In genomic region chr6:134793911-134794520, GRCm38 (mm10) we compare ENCODE assay signal across 8 mouse cellular contexts. TPM values are rescaled to one million over a fixed set of nuclear protein-coding genes. Genes with fewer than 3 reads are reported as not detected.
DNase-seq lines count a peak whose midpoint lies in the region; ATAC-seq lines count a peak whose summit lies in the region.

No protein-coding gene starts in this region.

- peak; percentile 79 for DNase-seq in adrenal gland, adult 8-10 months
- peak; percentile 69 for DNase-seq in embryo, embryonic 11.5 days (ENCODE audit: low read depth, low spot score)
- DNase-seq in gastrocnemius, postnatal 25 days: peak; percentile 72
- DNase-seq in intestine, embryonic 14.5 days (ENCODE audit: low spot score): peak; percentile 92
- DNase-seq in left cerebral cortex, postnatal 36 days (ENCODE audit: low spot score in 2 of 2): peak; percentile 66 to 70
- peak; percentile 86 for DNase-seq in midbrain, embryonic 10.5 days (ENCODE audit: low spot score)
- DNase-seq in right cerebral cortex, postnatal 4 days: peak; percentile 80
- DNase-seq in yolk sac, embryonic 10.5 days (ENCODE audit: low spot score): peak; percentile 79

- peak overlapping the region; percentile 26 for H3K4me2 ChIP-seq in intestine, embryonic 14.5 days (ENCODE audit: low read length)

- no peaks in the 10 kb centered on the region for H3K36me3 ChIP-seq in intestine, embryonic 14.5 days (ENCODE audit: control insufficient read depth, insufficient read depth, low read length)
- H3K36me3 ChIP-seq in midbrain, embryonic 10.5 days: no peaks in the 10 kb centered on the region

- WGBS in intestine, embryonic 14.5 days: 19% methylated on average over 21 of the region's 21 CpGs
- 16% methylated on average over 21 of the region's 21 CpGs for WGBS in midbrain, embryonic 10.5 days

- H3K27me3 ChIP-seq in intestine, embryonic 14.5 days (replicated peaks; ENCODE audit: control insufficient read depth, insufficient read depth, low read length): no peaks in the 10 kb centered on the region
- peaks cover 15% of the 10 kb centered on the region for H3K27me3 ChIP-seq in midbrain, embryonic 10.5 days (ENCODE audit: low read depth, poor library complexity, severe bottlenecking)

- intact Hi-C loops in left cerebral cortex, postnatal 36 days (cut with DNase I): loop anchor here (2.0 kb wide), 1 partner anchor 135 kb away; no protein-coding TSS in a partner anchor

- H3K27ac ChIP-seq in intestine, embryonic 14.5 days (ENCODE audit: low read depth): no peak overlapping the region
- no peak overlapping the region for H3K27ac ChIP-seq in midbrain, embryonic 10.5 days (replicated peaks)

- H3K9ac ChIP-seq in intestine, embryonic 14.5 days (ENCODE audit: low read length): no peak overlapping the region

- ATAC-seq in intestine, embryonic 14.5 days (replicated peaks; ENCODE audit: low FRiP score, low TSS enrichment, low read depth): no peak

- no peaks in the 10 kb centered on the region for H3K9me3 ChIP-seq in intestine, embryonic 14.5 days (ENCODE audit: control insufficient read depth, low read length)
- H3K9me3 ChIP-seq in midbrain, embryonic 10.5 days (replicated peaks): no peaks in the 10 kb centered on the region

- peaks cover 11% of the 10 kb centered on the region for H3K4me1 ChIP-seq in intestine, embryonic 14.5 days (replicated peaks; ENCODE audit: control insufficient read depth, insufficient read depth, low read length)
- peaks cover 38% of the 10 kb centered on the region for H3K4me1 ChIP-seq in midbrain, embryonic 10.5 days

- H3K4me3 ChIP-seq in intestine, embryonic 14.5 days (ENCODE audit: low read depth, low read length): no peak overlapping the region
- H3K4me3 ChIP-seq in midbrain, embryonic 10.5 days: peak overlapping the region; percentile 29

RNA-seq across cellular contexts. Expression of gene Dusp16, which starts 1.6 kb away (rescaled TPM):
- 10 to 100 TPM; 24.6 to 41.3 (median 32.6) TPM for total RNA-seq in adrenal gland, adult 8-10 months (2022)
- total RNA-seq in gastrocnemius, postnatal 25 days (2021): 10 to 100 TPM; 13.3 to 17.4 TPM
- 20.0 and 23.4 TPM in 2 replicates for polyA plus RNA-seq in intestine, embryonic 14.5 days (2014; fragmentation: Nextera tagmentation; extraction: Ambion mirVana)
- 10 to 100 TPM in 1 of 2 experiments, 1 to 10 TPM in 1; 8.0 to 12.7 TPM for total RNA-seq in left cerebral cortex, postnatal 36 days (2021)
- 14.2 and 16.6 TPM in 2 replicates for polyA plus RNA-seq in midbrain, embryonic 10.5 days (2016; fragmentation: Nextera tagmentation; extraction: Ambion mirVana)

RNA-seq across cellular contexts. Expression of gene Crebl2, which starts 35.9 kb away (rescaled TPM):
- total RNA-seq in adrenal gland, adult 8-10 months (2022): 10 to 100 TPM; 47.1 to 63.4 (median 58.0) TPM
- total RNA-seq in gastrocnemius, postnatal 25 days (2021): 1 to 10 TPM; 7.2 to 7.6 TPM
- 2.3 and 2.4 TPM in 2 replicates for polyA plus RNA-seq in intestine, embryonic 14.5 days (2014; fragmentation: Nextera tagmentation; extraction: Ambion mirVana)
- 10 to 100 TPM; 31.8 to 36.6 TPM for total RNA-seq in left cerebral cortex, postnatal 36 days (2021)
- 1.0 and 1.3 TPM in 2 replicates for polyA plus RNA-seq in midbrain, embryonic 10.5 days (2016; fragmentation: Nextera tagmentation; extraction: Ambion mirVana)
